Mouse (Mus musculus) liver, embryonic 13.5 days (tissue): Measurements from ENCODE around the gene E2f8. TPM values are rescaled to one million over a fixed set of nuclear protein-coding genes. Genes with fewer than 3 reads are reported as not detected.

Source experiments
- ATAC-seq: fragments of 200-750 bp; cut with Nextera tagmentation; 2 replicates; pipeline ENCODE4 v1.8.0; 2017; ENCODE audit warnings: low read depth, mild to moderate bottlenecking, moderate number of reproducible peaks, moderate library complexity
- DNase-seq: peaks from one replicate; pipeline ENCODE4 v3.0.0; 2022
- H3K27ac ChIP-seq: fragments of 300-500 bp; sonication (generic); 2 replicates; pipeline ENCODE4 v1.5.1; 2015; ENCODE audit warnings: moderate library complexity, mild to moderate bottlenecking, inconsistent platforms
- H3K27me3 ChIP-seq: fragments of 300-500 bp; sonication (generic); 2 replicates; pipeline ENCODE4 v1.6.1; 2015; ENCODE audit warnings: mild to moderate bottlenecking, inconsistent platforms
- H3K36me3 ChIP-seq: fragments of 300-500 bp; sonication (generic); 2 replicates; pipeline ENCODE4 v1.6.1; 2015; ENCODE audit warnings: mild to moderate bottlenecking, inconsistent platforms
- H3K4me1 ChIP-seq: fragments of 300-500 bp; sonication (generic); replicated peaks from 2 replicates; pipeline ENCODE4 v1.6.1; 2015; ENCODE audit warnings: inconsistent platforms
- H3K4me2 ChIP-seq: fragments of 300-500 bp; sonication (generic); 2 replicates; pipeline ENCODE4 v1.6.1; 2015; ENCODE audit warnings: inconsistent platforms, mild to moderate bottlenecking, moderate library complexity
- H3K4me3 ChIP-seq: fragments of 300-500 bp; sonication (generic); replicated peaks from 2 replicates; pipeline ENCODE4 v1.5.1; 2015; ENCODE audit warnings: mild to moderate bottlenecking, inconsistent platforms
- H3K9ac ChIP-seq: fragments of 300-500 bp; sonication (generic); 2 replicates; pipeline ENCODE4 v1.6.1; 2015; ENCODE audit warnings: mild to moderate bottlenecking, inconsistent platforms
- H3K9me3 ChIP-seq: fragments of 300-500 bp; sonication (generic); replicated peaks from 2 replicates; pipeline ENCODE4 v1.6.1; 2016; ENCODE audit warnings: inconsistent platforms
- WGBS: fragments of 180-500 bp; shearing (Covaris S2); methylation state at CpG from one replicate; pipeline ENCODE4 v1.1.7; 2015; ENCODE audit not compliant: insufficient replicate concordance; 5-methylcytosine and 5-hydroxymethylcytosine counted together
- polyA plus RNA-seq: library from polyadenylated mRNA; unstranded; fragments of >200 nt; fragmentation: Nextera tagmentation; extraction: Ambion mirVana; gene quantifications from 2 replicates; pipeline ENCODE4 v1.2.1, GENCODE M21; 2015

E2f8 gene
- 25.2 and 33.8 TPM in 2 replicates for polyA plus RNA-seq

GRCm38 (mm10) chr7:48881486-48881885 lies at the start of gene E2f8:
Gene E2f8 (minus strand): TSS chr7:48881596.
- Histone ChIP-seq H3K27ac (peak within 1 kb of the TSS; percentile 97), H3K27me3 (peaks cover 23% of the 10 kb centered on the region), H3K4me1 (peaks cover 48% of the 10 kb centered on the region), H3K9ac (peak within 1 kb of the TSS; percentile 98), H3K4me2 (peak within 1 kb of the TSS; percentile 90), H3K9me3 (no peaks in the 10 kb centered on the region), H3K4me3 (peak within 1 kb of the TSS; percentile 93), H3K36me3 (peaks cover 31% of the 10 kb centered on the region)
- ATAC-seq = peak; percentile 72
- WGBS = 0% methylated on average over 30 of the region's 41 CpGs
- DNase-seq = peak; percentile 77

- Histone ChIP-seq H3K4me1 (no peaks in the 10 kb centered on the region), H3K9ac (no peak overlapping the region), H3K4me3 (no peak overlapping the region), H3K4me2 (no peak overlapping the region), H3K27me3 (no peaks in the 10 kb centered on the region), H3K9me3 (no peaks in the 10 kb centered on the region), H3K27ac (no peak overlapping the region), H3K36me3 (no peaks in the 10 kb centered on the region)
- WGBS = 57% methylated on average over 5 of the region's 5 CpGs
- ATAC-seq (no peak), DNase-seq (no peak)
Observed at GRCm38 (mm10) chr7:48930399-48930798, 49.0 kb upstream of the E2f8 start.

GRCm38 (mm10) chr7:48928364-48928763 lies 47.0 kb upstream of the E2f8 start:
- Histone ChIP-seq H3K4me2 (no peak overlapping the region), H3K36me3 (no peaks in the 10 kb centered on the region), H3K9ac (no peak overlapping the region), H3K27ac (no peak overlapping the region), H3K27me3 (no peaks in the 10 kb centered on the region), H3K4me1 (peaks cover 11% of the 10 kb centered on the region; the same call in 1 of the 2 replicates), H3K9me3 (no peaks in the 10 kb centered on the region), H3K4me3 (no peak overlapping the region)
- WGBS = 16% methylated on average over 3 of the region's 3 CpGs
- peak; percentile 38 for DNase-seq
- ATAC-seq = 0 out of 2 replicates have a peak, but pooled peaks have one; percentile 34

- H3K36me3 ChIP-seq = no peaks in the 10 kb centered on the region
- 49% methylated on average over 3 of the region's 3 CpGs for WGBS
- H3K4me3 ChIP-seq = no peak overlapping the region
- no peak overlapping the region for H3K4me2 ChIP-seq
- no peak overlapping the region for H3K9ac ChIP-seq
- H3K27me3 ChIP-seq = no peaks in the 10 kb centered on the region
- DNase-seq (no peak), ATAC-seq (peak; percentile 61; the same call in 1 of the 2 replicates)
- no peak overlapping the region for H3K27ac ChIP-seq
- H3K4me1 ChIP-seq = peaks cover 11% of the 10 kb centered on the region; the same call in 1 of the 2 replicates
- H3K9me3 ChIP-seq = no peaks in the 10 kb centered on the region
Observed at GRCm38 (mm10) chr7:48925214-48925613, 43.8 kb upstream of the E2f8 start.

GRCm38 (mm10) chr7:48923620-48924019 lies 42.2 kb upstream of the E2f8 start:
- H3K27ac ChIP-seq = no peak overlapping the region
- H3K36me3 ChIP-seq = no peaks in the 10 kb centered on the region
- 17% methylated on average over 10 of the region's 10 CpGs for WGBS
- no peaks in the 10 kb centered on the region for H3K27me3 ChIP-seq
- H3K9me3 ChIP-seq = no peaks in the 10 kb centered on the region
- ATAC-seq (no peak), DNase-seq (no peak)
- H3K4me2 ChIP-seq = no peak overlapping the region
- no peak overlapping the region for H3K4me3 ChIP-seq
- peaks cover 11% of the 10 kb centered on the region; the same call in 1 of the 2 replicates for H3K4me1 ChIP-seq
- H3K9ac ChIP-seq = no peak overlapping the region

- peaks cover 3% of the 10 kb centered on the region; the same call in 1 of the 2 replicates for H3K27me3 ChIP-seq
- DNase-seq (no peak), ATAC-seq (no peak)
- no peak overlapping the region for H3K4me3 ChIP-seq
- no peaks in the 10 kb centered on the region for H3K4me1 ChIP-seq
- no peak overlapping the region for H3K9ac ChIP-seq
- H3K4me2 ChIP-seq = no peak overlapping the region
- no peaks in the 10 kb centered on the region for H3K9me3 ChIP-seq
- H3K27ac ChIP-seq = no peak overlapping the region
- no peaks in the 10 kb centered on the region for H3K36me3 ChIP-seq
- 58% methylated on average over 11 of the region's 11 CpGs for WGBS
Observed at GRCm38 (mm10) chr7:48918389-48918788, 37.0 kb upstream of the E2f8 start.

- Histone ChIP-seq H3K27me3 (peaks cover 3% of the 10 kb centered on the region; the same call in 1 of the 2 replicates), H3K4me2 (no peak overlapping the region), H3K27ac (no peak overlapping the region), H3K9me3 (no peaks in the 10 kb centered on the region), H3K9ac (no peak overlapping the region), H3K4me1 (no peaks in the 10 kb centered on the region), H3K36me3 (no peaks in the 10 kb centered on the region), H3K4me3 (no peak overlapping the region)
- WGBS = 45% methylated on average over 5 of the region's 5 CpGs
- no peak for ATAC-seq
- no peak for DNase-seq
Observed at GRCm38 (mm10) chr7:48917988-48918387, 36.6 kb upstream of the E2f8 start.

GRCm38 (mm10) chr7:48917463-48917862 lies 36.1 kb upstream of the E2f8 start:
- WGBS = 24% methylated on average over 5 of the region's 5 CpGs
- H3K27ac ChIP-seq = no peak overlapping the region
- no peak overlapping the region for H3K4me3 ChIP-seq
- H3K36me3 ChIP-seq = no peaks in the 10 kb centered on the region
- no peak overlapping the region for H3K4me2 ChIP-seq
- H3K9ac ChIP-seq = no peak overlapping the region
- no peak for ATAC-seq
- peaks cover 3% of the 10 kb centered on the region; the same call in 1 of the 2 replicates for H3K27me3 ChIP-seq
- H3K9me3 ChIP-seq = no peaks in the 10 kb centered on the region
- no peaks in the 10 kb centered on the region for H3K4me1 ChIP-seq
- no peak for DNase-seq

- WGBS = 64% methylated on average over 12 of the region's 12 CpGs
- no peaks in the 10 kb centered on the region for H3K9me3 ChIP-seq
- ATAC-seq = no peak
Observed at GRCm38 (mm10) chr7:48914630-48915506, 33.5 kb upstream of the E2f8 start.

GRCm38 (mm10) chr7:48911146-48911545 lies 29.8 kb upstream of the E2f8 start:
- no peaks in the 10 kb centered on the region for H3K9me3 ChIP-seq
- no peak overlapping the region for H3K27ac ChIP-seq
- no peak for DNase-seq
- peaks cover 10% of the 10 kb centered on the region for H3K4me1 ChIP-seq
- no peak overlapping the region for H3K4me3 ChIP-seq
- H3K27me3 ChIP-seq = no peaks in the 10 kb centered on the region
- no peak for ATAC-seq
- no peak overlapping the region for H3K9ac ChIP-seq
- H3K36me3 ChIP-seq = no peaks in the 10 kb centered on the region
- no peak overlapping the region for H3K4me2 ChIP-seq

More at GRCm38 (mm10) chr7:48914630-48915506, 33.5 kb upstream of the E2f8 start:
- H3K36me3 ChIP-seq = no peaks in the 10 kb centered on the region
- no peak overlapping the region for H3K4me2 ChIP-seq
- H3K27ac ChIP-seq = no peak overlapping the region
- no peak for DNase-seq
- no peaks in the 10 kb centered on the region for H3K4me1 ChIP-seq
- H3K27me3 ChIP-seq = peaks cover 3% of the 10 kb centered on the region; the same call in 1 of the 2 replicates
- H3K9ac ChIP-seq = no peak overlapping the region
- H3K4me3 ChIP-seq = no peak overlapping the region

- Histone ChIP-seq H3K36me3 (no peaks in the 10 kb centered on the region), H3K27me3 (no peaks in the 10 kb centered on the region), H3K9me3 (no peaks in the 10 kb centered on the region), H3K4me1 (peaks cover 10% of the 10 kb centered on the region), H3K9ac (no peak overlapping the region), H3K4me2 (no peak overlapping the region), H3K27ac (no peak overlapping the region), H3K4me3 (no peak overlapping the region)
- ATAC-seq (no peak), DNase-seq (no peak)
- WGBS = 70% methylated on average over 6 of the region's 6 CpGs
Observed at GRCm38 (mm10) chr7:48910282-48910681, 28.9 kb upstream of the E2f8 start.

- H3K36me3 ChIP-seq = no peaks in the 10 kb centered on the region
- H3K9me3 ChIP-seq = no peaks in the 10 kb centered on the region
- H3K4me3 ChIP-seq = no peak overlapping the region
- no peak overlapping the region for H3K4me2 ChIP-seq
- no peak overlapping the region for H3K9ac ChIP-seq
- peaks cover 10% of the 10 kb centered on the region for H3K4me1 ChIP-seq
- DNase-seq (no peak), ATAC-seq (no peak)
- peak overlapping the region; percentile 51 for H3K27ac ChIP-seq
- H3K27me3 ChIP-seq = no peaks in the 10 kb centered on the region
- WGBS = 34% methylated on average over 4 of the region's 4 CpGs
Observed at GRCm38 (mm10) chr7:48909342-48909671, 27.9 kb upstream of the E2f8 start.
